Mouse (Mus musculus) hindbrain, embryonic 16.5 days (tissue): Measurements from ENCODE around the gene Cnot10. TPM values are rescaled to one million over a fixed set of nuclear protein-coding genes. Genes with fewer than 3 reads are reported as not detected.
A peak's percentile ranks its signal among the peaks of the same experiment; 100 is the strongest.

ENCODE experiments used
- ATAC-seq: fragments of 200-750 bp; cut with Nextera tagmentation; 2 replicates; pipeline ENCODE4 v1.8.0; 2017; ENCODE audit warnings: moderate TSS enrichment, moderate library complexity
- H3K27ac ChIP-seq: fragments of 300-500 bp; sonication (generic); 2 replicates; pipeline ENCODE4 v1.5.1; 2014; ENCODE audit warnings: low read depth, mild to moderate bottlenecking, control low read depth, low read length, moderate library complexity
- H3K27me3 ChIP-seq: fragments of 300-500 bp; sonication (generic); replicated peaks from 2 replicates; pipeline ENCODE4 v1.6.1; 2014; ENCODE audit warnings: low read length; ENCODE audit not compliant: control insufficient read depth, insufficient read depth
- H3K36me3 ChIP-seq: fragments of 300-500 bp; sonication (generic); 2 replicates; pipeline ENCODE4 v1.6.1; 2014; ENCODE audit warnings: mild to moderate bottlenecking, low read length, moderate library complexity, mixed read lengths; ENCODE audit not compliant: control insufficient read depth, insufficient read depth
- H3K4me1 ChIP-seq: fragments of 300-500 bp; sonication (generic); 2 replicates; pipeline ENCODE4 v1.6.1; 2014; ENCODE audit warnings: low read depth, low read length; ENCODE audit not compliant: control insufficient read depth, insufficient read depth
- H3K4me2 ChIP-seq: fragments of 300-500 bp; sonication (generic); 2 replicates; pipeline ENCODE4 v1.6.1; 2014; ENCODE audit warnings: mild to moderate bottlenecking, low read length, control low read depth, moderate library complexity
- H3K4me3 ChIP-seq: fragments of 300-500 bp; sonication (generic); 2 replicates; pipeline ENCODE4 v1.5.1; 2014; ENCODE audit warnings: mild to moderate bottlenecking, low read length, control low read depth, moderate library complexity
- H3K9ac ChIP-seq: fragments of 300-500 bp; sonication (generic); 2 replicates; pipeline ENCODE4 v1.6.1; 2014; ENCODE audit warnings: low read depth, mild to moderate bottlenecking, control low read depth, low read length, moderate library complexity
- H3K9me3 ChIP-seq: fragments of 300-500 bp; sonication (generic); 2 replicates; pipeline ENCODE4 v1.6.1; 2014; ENCODE audit warnings: mild to moderate bottlenecking, low read length, moderate library complexity; ENCODE audit not compliant: control insufficient read depth
- WGBS: fragments of 180-500 bp; shearing (Covaris S2); extraction: QIAGEN DNeasy Blood & Tissue Kit; methylation state at CpG from one replicate; pipeline ENCODE4 v1.1.7; 2014; 5-methylcytosine and 5-hydroxymethylcytosine counted together
- polyA plus RNA-seq: library from polyadenylated mRNA; unstranded; fragments of >200 nt; fragmentation: Nextera tagmentation; extraction: Ambion mirVana; gene quantifications from 2 replicates; pipeline ENCODE4 v1.2.1, GENCODE M21; 2015

The Cnot10 gene
- polyA plus RNA-seq, 1 experiment from 2014 or later: 52.1 TPM

- Histone ChIP-seq H3K4me3 (no peak overlapping the region), H3K36me3 (no peaks in the 10 kb centered on the region), H3K4me1 (no peaks in the 10 kb centered on the region), H3K27me3 (no peaks in the 10 kb centered on the region), H3K9me3 (no peaks in the 10 kb centered on the region), H3K9ac (no peak overlapping the region), H3K27ac (no peak overlapping the region), H3K4me2 (no peak overlapping the region)
- WGBS: 62% methylated on average over 5 of the region's 5 CpGs
- no peak for ATAC-seq
Measured at GRCm38 (mm10) chr9:114573528-114573927, 66.5 kb downstream of the Cnot10 start.

DNA sequence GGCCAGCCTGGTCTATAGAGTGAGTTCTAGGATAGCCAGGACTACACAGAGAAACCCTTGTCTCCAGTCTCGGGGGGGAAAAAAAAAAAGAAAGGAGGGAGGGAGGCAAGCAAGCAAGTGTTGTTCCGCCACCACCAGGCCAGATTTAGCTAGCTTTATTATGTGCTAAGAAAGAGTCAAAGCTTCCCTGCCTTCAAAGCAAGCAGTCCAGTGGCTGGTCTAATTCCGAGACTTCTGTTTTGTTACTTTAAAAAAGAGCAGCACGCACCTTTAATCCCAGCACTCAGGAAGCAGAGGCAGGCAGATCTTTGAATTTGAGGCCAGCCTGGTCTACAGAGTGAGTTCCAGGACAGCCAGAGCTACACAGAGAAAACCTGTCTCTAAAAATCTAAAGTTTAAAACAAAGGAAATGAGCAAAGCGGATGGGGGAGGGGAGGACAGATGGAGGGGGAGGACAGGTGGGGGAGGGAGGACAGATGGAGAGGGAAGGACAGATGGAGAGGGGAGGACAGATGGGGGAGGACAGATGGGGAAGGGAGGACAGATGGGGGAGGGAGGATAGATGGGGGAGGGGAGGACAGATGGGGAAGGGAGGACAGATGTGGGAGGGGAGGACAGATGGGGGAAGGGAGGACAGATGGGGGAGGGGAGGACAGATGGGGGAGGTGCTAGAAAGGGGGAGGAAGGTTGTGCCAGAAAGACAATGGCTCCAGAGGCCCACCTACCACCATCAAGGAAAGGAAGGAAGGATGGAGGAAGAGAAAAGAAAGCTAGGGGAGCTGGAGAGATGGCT lies 71.1 kb downstream of the Cnot10 start:
- Histone ChIP-seq H3K4me2 (no peak overlapping the region), H3K27me3 (no peaks in the 10 kb centered on the region), H3K36me3 (no peaks in the 10 kb centered on the region), H3K9ac (no peak overlapping the region), H3K4me3 (no peak overlapping the region), H3K27ac (no peak overlapping the region), H3K4me1 (no peaks in the 10 kb centered on the region; the same call in none of the 2 replicates), H3K9me3 (no peaks in the 10 kb centered on the region)
- no peak for ATAC-seq
- WGBS: 91% methylated on average over 5 of the region's 5 CpGs

DNA sequence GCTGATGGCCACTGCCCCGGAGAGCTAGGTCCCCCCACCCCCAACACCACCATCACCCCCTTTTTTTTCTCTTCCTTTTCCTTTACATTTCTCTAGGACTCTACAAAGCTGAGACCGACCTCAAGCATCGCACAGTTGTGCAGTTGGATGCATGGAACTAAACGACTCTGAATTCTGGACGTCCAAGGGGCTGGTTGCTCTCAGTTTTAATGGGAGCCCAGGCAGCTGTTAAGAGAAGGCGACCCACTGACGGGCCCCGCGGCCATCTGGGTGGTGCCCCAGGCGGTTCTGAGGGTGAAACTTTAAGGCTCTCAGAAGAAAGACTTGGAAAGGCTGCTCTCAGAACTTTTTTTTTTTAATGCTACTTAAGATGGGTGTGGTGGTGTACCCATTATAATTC lies 75.3 kb downstream of the Cnot10 start:
- 2% methylated on average over 10 of the region's 10 CpGs for WGBS

DNA sequence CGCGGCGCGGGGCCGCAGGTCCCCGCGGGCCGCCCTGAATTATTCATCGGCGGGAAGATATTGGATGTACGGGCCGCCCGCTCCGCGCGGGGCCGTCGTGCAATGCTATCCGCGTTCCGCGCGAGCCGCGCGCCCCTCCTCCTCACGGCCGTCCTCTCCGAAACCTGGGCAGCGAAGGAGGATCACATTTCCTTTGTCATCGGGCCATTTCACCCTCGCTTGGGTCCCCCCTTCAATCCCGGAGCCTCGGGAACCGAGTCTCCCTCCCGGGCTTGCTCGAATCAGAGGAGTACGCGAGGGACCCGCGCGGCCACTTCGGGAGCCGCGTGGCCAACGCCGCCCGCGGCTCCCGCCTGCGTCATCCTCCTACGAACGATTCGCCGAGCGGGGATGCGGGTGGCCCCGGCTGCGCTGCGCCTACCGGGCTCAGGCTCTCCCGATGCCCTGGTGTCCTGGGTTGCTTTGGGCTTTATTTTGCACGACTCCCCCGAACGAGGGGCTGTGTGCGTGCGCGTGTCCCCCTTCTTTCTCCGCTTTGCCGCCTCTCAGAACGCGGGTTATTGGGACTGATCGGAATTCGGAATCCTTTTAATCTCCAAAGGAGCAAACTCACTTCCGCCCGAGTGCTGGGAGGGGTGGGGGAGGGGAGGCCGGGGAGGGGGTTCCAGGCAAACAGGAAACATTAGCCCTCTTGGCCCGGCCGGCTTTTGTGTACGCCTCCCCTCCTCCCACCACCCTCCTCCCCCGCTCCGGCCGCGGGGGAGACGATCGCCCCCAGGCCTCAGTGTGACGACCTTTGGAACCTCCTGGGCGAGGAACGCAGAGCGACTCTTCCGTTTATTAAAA lies 76.0 kb downstream of the Cnot10 start, which contains the start of gene Trim71:
Trim71 (minus strand) TSS at position 609 of the 846 bp plus-strand sequence.
- peak; percentile 63 for ATAC-seq
- Histone ChIP-seq H3K4me1 (peaks cover 25% of the 10 kb centered on the region), H3K9ac (peak within 1 kb of the TSS; percentile 60), H3K27ac (peak within 1 kb of the TSS; percentile 31), H3K4me3 (peak within 1 kb of the TSS; percentile 59), H3K36me3 (no peaks in the 10 kb centered on the region), H3K27me3 (peaks cover 36% of the 10 kb centered on the region), H3K9me3 (no peaks in the 10 kb centered on the region), H3K4me2 (peak within 1 kb of the TSS; percentile 70)
- under 1% methylated on average over 74 of the region's 91 CpGs for WGBS

More for the DNA sequence above, 75.3 kb downstream of the Cnot10 start:
- no peak for ATAC-seq
- H3K27ac ChIP-seq: no peak overlapping the region
- H3K36me3 ChIP-seq: no peaks in the 10 kb centered on the region
- H3K9me3 ChIP-seq: no peaks in the 10 kb centered on the region
- H3K27me3 ChIP-seq: peaks cover 36% of the 10 kb centered on the region
- peaks cover 25% of the 10 kb centered on the region for H3K4me1 ChIP-seq
- H3K4me3 ChIP-seq: peak overlapping the region; percentile 59
- peak overlapping the region; percentile 70 for H3K4me2 ChIP-seq
- H3K9ac ChIP-seq: no peak overlapping the region; the same call in 1 of the 2 replicates

- Histone ChIP-seq H3K27ac (peak overlapping the region; percentile 31; the same call in 1 of the 2 replicates), H3K4me1 (peaks cover 25% of the 10 kb centered on the region), H3K4me2 (peak overlapping the region; percentile 70), H3K4me3 (peak overlapping the region; percentile 59), H3K9ac (peak overlapping the region; percentile 60), H3K9me3 (no peaks in the 10 kb centered on the region), H3K27me3 (peaks cover 40% of the 10 kb centered on the region), H3K36me3 (no peaks in the 10 kb centered on the region)
- under 1% methylated on average over 78 of the region's 122 CpGs for WGBS
- ATAC-seq: peak; percentile 81
Measured at GRCm38 (mm10) chr9:114562919-114563751, 76.8 kb downstream of the Cnot10 start.

DNA sequence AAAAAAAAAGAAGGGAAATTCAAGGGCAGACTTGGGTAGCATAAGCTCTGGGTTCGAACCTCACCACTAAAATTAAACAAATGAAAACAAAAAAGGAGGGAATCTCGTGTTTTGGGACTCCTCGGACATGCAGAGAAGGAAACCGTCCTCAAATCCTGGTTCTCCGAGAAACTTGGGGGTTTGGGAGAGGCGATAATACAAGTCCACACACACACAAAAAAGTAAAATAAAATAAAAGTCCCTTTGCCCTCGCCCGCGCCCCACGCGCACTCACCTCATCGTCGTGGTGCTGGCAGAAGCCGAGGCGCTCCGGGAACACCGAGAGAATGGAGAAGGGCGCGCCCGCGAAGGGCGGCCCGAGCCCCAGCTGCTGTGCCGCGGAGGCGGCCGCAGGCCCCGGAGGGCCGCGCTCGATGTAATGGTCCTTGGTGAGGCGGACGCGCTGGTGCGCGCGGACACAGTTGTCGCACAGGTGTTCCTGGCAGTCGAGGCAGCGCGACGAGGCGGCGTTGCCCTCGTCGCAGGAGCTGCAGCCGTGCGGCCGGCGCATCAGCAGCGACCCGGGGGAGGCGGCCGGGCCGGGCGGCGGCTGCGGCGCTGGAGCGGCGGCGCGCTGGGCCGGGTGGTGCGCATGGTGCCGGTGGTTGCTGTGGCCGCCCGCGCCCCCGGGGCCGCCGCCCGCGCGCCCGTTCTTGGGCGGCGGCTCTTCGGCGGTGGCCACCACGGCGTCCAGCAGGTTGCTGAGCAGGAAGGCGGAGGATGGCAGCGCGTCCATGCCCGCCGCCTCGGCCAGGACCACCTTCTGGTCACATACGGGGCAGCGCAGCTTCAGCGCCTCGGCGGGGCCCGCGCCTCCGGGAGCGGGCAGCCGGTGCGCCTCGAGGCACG lies 77.7 kb downstream of the Cnot10 start:
- peak overlapping the region; percentile 60 for H3K9ac ChIP-seq
- under 1% methylated on average over 74 of the region's 101 CpGs for WGBS

GRCm38 (mm10) chr9:114561671-114561971 lies 78.4 kb downstream of the Cnot10 start:
- H3K9ac ChIP-seq: no peak overlapping the region
- no peak for ATAC-seq
- H3K27me3 ChIP-seq: peaks cover 40% of the 10 kb centered on the region
- no peaks in the 10 kb centered on the region for H3K36me3 ChIP-seq
- H3K4me1 ChIP-seq: peaks cover 25% of the 10 kb centered on the region
- peak overlapping the region; percentile 59 for H3K4me3 ChIP-seq
- WGBS: under 1% methylated on average over 12 of the region's 12 CpGs
- no peak overlapping the region for H3K27ac ChIP-seq
- H3K9me3 ChIP-seq: no peaks in the 10 kb centered on the region
- H3K4me2 ChIP-seq: peak overlapping the region; percentile 70

More for the DNA sequence above, 77.7 kb downstream of the Cnot10 start:
- H3K27ac ChIP-seq: no peak overlapping the region
- H3K27me3 ChIP-seq: peaks cover 40% of the 10 kb centered on the region
- no peaks in the 10 kb centered on the region for H3K36me3 ChIP-seq
- no peaks in the 10 kb centered on the region for H3K9me3 ChIP-seq
- peak overlapping the region; percentile 59 for H3K4me3 ChIP-seq
- H3K4me2 ChIP-seq: peak overlapping the region; percentile 70
- ATAC-seq: no peak; the same call in 1 of the 2 replicates
- H3K4me1 ChIP-seq: peaks cover 25% of the 10 kb centered on the region
